Mouse (Mus musculus): ENCODE data around the gene Grin2a. TPM values are rescaled to one million over a fixed set of nuclear protein-coding genes. Genes with fewer than 3 reads are reported as not detected.

Grin2a gene
- polyA plus RNA-seq, 1 experiment from 2014 or later, result 11.0 TPM

GRCm38 (mm10) chr16:9583981-9584380 lies 411.4 kb downstream of the Grin2a start:
- no peaks in the 10 kb centered on the region for H3K9me3 ChIP-seq (ENCODE audit: control insufficient read depth, low read length)
- H3K4me3 ChIP-seq (ENCODE audit: low read depth, low read length), result no peak overlapping the region
- no peaks in the 10 kb centered on the region for H3K36me3 ChIP-seq (ENCODE audit: control insufficient read depth, insufficient read depth, low read length)
- 78% methylated on average over 2 of the region's 2 CpGs for WGBS
- no peaks in the 10 kb centered on the region for H3K4me1 ChIP-seq (ENCODE audit: control insufficient read depth, insufficient read depth, low read length)
- no peak for ATAC-seq (ENCODE audit: low read depth)
- H3K27me3 ChIP-seq (ENCODE audit: control insufficient read depth, insufficient read depth, low read length), result no peaks in the 10 kb centered on the region
- no peak overlapping the region for H3K27ac ChIP-seq (ENCODE audit: low read depth, low read length)
- no peak overlapping the region for H3K4me2 ChIP-seq (ENCODE audit: low read depth, low read length)
- H3K9ac ChIP-seq (replicated peaks; ENCODE audit: low read depth, low read length), result no peak overlapping the region

GRCm38 (mm10) chr16:9571793-9572192 lies 423.6 kb downstream of the Grin2a start:
- Histone ChIP-seq H3K9ac (replicated peaks; ENCODE audit: low read depth, low read length) (no peak overlapping the region), H3K9me3 (ENCODE audit: control insufficient read depth, low read length) (no peaks in the 10 kb centered on the region), H3K27ac (ENCODE audit: low read depth, low read length) (no peak overlapping the region), H3K4me3 (ENCODE audit: low read depth, low read length) (no peak overlapping the region), H3K27me3 (ENCODE audit: control insufficient read depth, insufficient read depth, low read length) (no peaks in the 10 kb centered on the region), H3K4me2 (ENCODE audit: low read depth, low read length) (no peak overlapping the region), H3K36me3 (ENCODE audit: control insufficient read depth, insufficient read depth, low read length) (no peaks in the 10 kb centered on the region), H3K4me1 (ENCODE audit: control insufficient read depth, insufficient read depth, low read length) (no peaks in the 10 kb centered on the region)
- no peak for ATAC-seq (ENCODE audit: low read depth)
- WGBS, result 52% methylated on average over 1 of the region's 1 CpGs

- no peak overlapping the region for H3K4me3 ChIP-seq (ENCODE audit: low read depth, low read length)
- no peak overlapping the region for H3K4me2 ChIP-seq (ENCODE audit: low read depth, low read length)
- H3K4me1 ChIP-seq (ENCODE audit: control insufficient read depth, insufficient read depth, low read length), result no peaks in the 10 kb centered on the region
- no peaks in the 10 kb centered on the region for H3K27me3 ChIP-seq (ENCODE audit: control insufficient read depth, insufficient read depth, low read length)
- H3K36me3 ChIP-seq (ENCODE audit: control insufficient read depth, insufficient read depth, low read length), result no peaks in the 10 kb centered on the region
- H3K9ac ChIP-seq (replicated peaks; ENCODE audit: low read depth, low read length), result no peak overlapping the region
- H3K9me3 ChIP-seq (ENCODE audit: control insufficient read depth, low read length), result no peaks in the 10 kb centered on the region
- no peak overlapping the region for H3K27ac ChIP-seq (ENCODE audit: low read depth, low read length)
- WGBS, result 79% methylated on average over 2 of the region's 2 CpGs
- ATAC-seq (ENCODE audit: low read depth), result no peak
Observed at GRCm38 (mm10) chr16:9567286-9567685, 428.1 kb downstream of the Grin2a start.

GRCm38 (mm10) chr16:9561816-9562215 lies 433.5 kb downstream of the Grin2a start:
- ATAC-seq (ENCODE audit: low read depth), result no peak; the same call in 1 of the 2 replicates
- H3K27ac ChIP-seq (ENCODE audit: low read depth, low read length), result no peak overlapping the region
- no peaks in the 10 kb centered on the region for H3K36me3 ChIP-seq (ENCODE audit: control insufficient read depth, insufficient read depth, low read length)
- no peaks in the 10 kb centered on the region for H3K9me3 ChIP-seq (ENCODE audit: control insufficient read depth, low read length)
- no peaks in the 10 kb centered on the region for H3K4me1 ChIP-seq (ENCODE audit: control insufficient read depth, insufficient read depth, low read length)
- 13% methylated on average over 1 of the region's 1 CpGs for WGBS
- no peak overlapping the region for H3K4me2 ChIP-seq (ENCODE audit: low read depth, low read length)
- H3K9ac ChIP-seq (replicated peaks; ENCODE audit: low read depth, low read length), result no peak overlapping the region
- no peak overlapping the region for H3K4me3 ChIP-seq (ENCODE audit: low read depth, low read length)
- H3K27me3 ChIP-seq (ENCODE audit: control insufficient read depth, insufficient read depth, low read length), result no peaks in the 10 kb centered on the region

GRCm38 (mm10) chr16:9535196-9535595 lies 460.2 kb downstream of the Grin2a start:
- H3K9ac ChIP-seq (replicated peaks; ENCODE audit: low read depth, low read length), result no peak overlapping the region
- H3K4me2 ChIP-seq (ENCODE audit: low read depth, low read length), result no peak overlapping the region
- H3K36me3 ChIP-seq (ENCODE audit: control insufficient read depth, insufficient read depth, low read length), result no peaks in the 10 kb centered on the region
- peaks cover 8% of the 10 kb centered on the region; the same call in 1 of the 2 replicates for H3K4me1 ChIP-seq (ENCODE audit: control insufficient read depth, insufficient read depth, low read length)
- H3K27ac ChIP-seq (ENCODE audit: low read depth, low read length), result no peak overlapping the region
- WGBS, result 95% methylated on average over 5 of the region's 5 CpGs
- H3K9me3 ChIP-seq (ENCODE audit: control insufficient read depth, low read length), result no peaks in the 10 kb centered on the region
- no peaks in the 10 kb centered on the region for H3K27me3 ChIP-seq (ENCODE audit: control insufficient read depth, insufficient read depth, low read length)
- no peak for ATAC-seq (ENCODE audit: low read depth)
- H3K4me3 ChIP-seq (ENCODE audit: low read depth, low read length), result no peak overlapping the region

- ATAC-seq (ENCODE audit: low read depth), result peak; percentile 80
- no peaks in the 10 kb centered on the region for H3K27me3 ChIP-seq (ENCODE audit: control insufficient read depth, insufficient read depth, low read length)
- 11% methylated on average over 9 of the region's 9 CpGs for WGBS
Observed at GRCm38 (mm10) chr16:9533564-9534332, 461.6 kb downstream of the Grin2a start.

GRCm38 (mm10) chr16:9532843-9533532 lies 462.4 kb downstream of the Grin2a start:
- Histone ChIP-seq H3K9ac (replicated peaks; ENCODE audit: low read depth, low read length) (no peak overlapping the region), H3K27me3 (ENCODE audit: control insufficient read depth, insufficient read depth, low read length) (no peaks in the 10 kb centered on the region), H3K4me3 (ENCODE audit: low read depth, low read length) (no peak overlapping the region), H3K4me2 (ENCODE audit: low read depth, low read length) (no peak overlapping the region), H3K9me3 (ENCODE audit: control insufficient read depth, low read length) (no peaks in the 10 kb centered on the region), H3K36me3 (ENCODE audit: control insufficient read depth, insufficient read depth, low read length) (no peaks in the 10 kb centered on the region), H3K27ac (ENCODE audit: low read depth, low read length) (no peak overlapping the region), H3K4me1 (ENCODE audit: control insufficient read depth, insufficient read depth, low read length) (peaks cover 8% of the 10 kb centered on the region; the same call in 1 of the 2 replicates)
- ATAC-seq (ENCODE audit: low read depth), result no peak
- whole genome bisulfite sequencing, result 45% methylated on average over 6 of the region's 6 CpGs

More at GRCm38 (mm10) chr16:9533564-9534332, 461.6 kb downstream of the Grin2a start:
- Histone ChIP-seq H3K4me3 (ENCODE audit: low read depth, low read length) (no peak overlapping the region), H3K4me1 (ENCODE audit: control insufficient read depth, insufficient read depth, low read length) (peaks cover 8% of the 10 kb centered on the region; the same call in 1 of the 2 replicates), H3K36me3 (ENCODE audit: control insufficient read depth, insufficient read depth, low read length) (no peaks in the 10 kb centered on the region), H3K27ac (ENCODE audit: low read depth, low read length) (no peak overlapping the region), H3K4me2 (ENCODE audit: low read depth, low read length) (no peak overlapping the region; the same call in 1 of the 2 replicates), H3K9me3 (ENCODE audit: control insufficient read depth, low read length) (no peaks in the 10 kb centered on the region), H3K9ac (replicated peaks; ENCODE audit: low read depth, low read length) (no peak overlapping the region)

GRCm38 (mm10) chr16:9527214-9527613 lies 468.1 kb downstream of the Grin2a start:
- 83% methylated on average over 5 of the region's 5 CpGs for WGBS
- H3K4me2 ChIP-seq (ENCODE audit: low read depth, low read length), result no peak overlapping the region
- H3K27ac ChIP-seq (ENCODE audit: low read depth, low read length), result no peak overlapping the region
- ATAC-seq (ENCODE audit: low read depth), result no peak
- no peaks in the 10 kb centered on the region for H3K9me3 ChIP-seq (ENCODE audit: control insufficient read depth, low read length)
- H3K27me3 ChIP-seq (ENCODE audit: control insufficient read depth, insufficient read depth, low read length), result no peaks in the 10 kb centered on the region
- no peak overlapping the region for H3K4me3 ChIP-seq (ENCODE audit: low read depth, low read length)
- H3K36me3 ChIP-seq (ENCODE audit: control insufficient read depth, insufficient read depth, low read length), result no peaks in the 10 kb centered on the region
- H3K4me1 ChIP-seq (ENCODE audit: control insufficient read depth, insufficient read depth, low read length), result no peaks in the 10 kb centered on the region
- no peak overlapping the region for H3K9ac ChIP-seq (replicated peaks; ENCODE audit: low read depth, low read length)

GRCm38 (mm10) chr16:9523314-9523713 lies 472.0 kb downstream of the Grin2a start:
- ATAC-seq (ENCODE audit: low read depth), result no peak
- H3K4me2 ChIP-seq (ENCODE audit: low read depth, low read length), result no peak overlapping the region
- no peak overlapping the region for H3K9ac ChIP-seq (replicated peaks; ENCODE audit: low read depth, low read length)

More at GRCm38 (mm10) chr16:9523314-9523713, 472.0 kb downstream of the Grin2a start:
- H3K27me3 ChIP-seq (ENCODE audit: control insufficient read depth, insufficient read depth, low read length), result no peaks in the 10 kb centered on the region
- no peaks in the 10 kb centered on the region for H3K4me1 ChIP-seq (ENCODE audit: control insufficient read depth, insufficient read depth, low read length)
- H3K4me3 ChIP-seq (ENCODE audit: low read depth, low read length), result no peak overlapping the region
- no peak overlapping the region for H3K27ac ChIP-seq (ENCODE audit: low read depth, low read length)
- H3K36me3 ChIP-seq (ENCODE audit: control insufficient read depth, insufficient read depth, low read length), result no peaks in the 10 kb centered on the region
- no peaks in the 10 kb centered on the region for H3K9me3 ChIP-seq (ENCODE audit: control insufficient read depth, low read length)
